Mouse (Mus musculus) olfactory bulb, adult 2 months (tissue): Measurements from ENCODE around the gene Mrpl45. TPM values are rescaled to one million over a fixed set of nuclear protein-coding genes. Genes with fewer than 3 reads are reported as not detected.
A peak's percentile ranks its signal among the peaks of the same experiment; 100 is the strongest.
"Not testable (repeated sequence)": the region's sequence is repeated elsewhere in the genome, so short reads cannot be mapped to it uniquely, and the experiment has no call there.

ENCODE experiments used
- H3K27ac ChIP-seq: fragments of 200-500 bp; 2 replicates; pipeline ENCODE4 v1.5.1; 2012; ENCODE audit warnings: low read depth, low read length; ENCODE audit not compliant: insufficient read depth
- H3K4me1 ChIP-seq: fragments of 200-500 bp; 2 replicates; pipeline ENCODE4 v1.6.1; 2012; ENCODE audit warnings: low read length; ENCODE audit not compliant: control insufficient read depth, insufficient read depth
- H3K4me3 ChIP-seq: fragments of 200-500 bp; 2 replicates; pipeline ENCODE4 v1.5.1; 2012; ENCODE audit warnings: mild to moderate bottlenecking, low read depth, low read length, moderate library complexity; ENCODE audit not compliant: insufficient read depth
- CTCF ChIP-seq: fragments of 200-500 bp; IDR thresholded peaks from 2 replicates; pipeline ENCODE4 v1.5.1; 2012; ENCODE audit warnings: low read depth, mild to moderate bottlenecking, low read length, moderate library complexity; ENCODE audit not compliant: insufficient read depth
- POLR2A ChIP-seq: fragments of 200-500 bp; IDR thresholded peaks from 2 replicates; pipeline ENCODE4 v1.6.1; 2012; ENCODE audit warnings: mild to moderate bottlenecking, low read depth, low read length, moderate library complexity; ENCODE audit not compliant: insufficient read depth
- WGBS: fragments of 180-500 bp; shearing (Covaris S2); methylation state at CpG from one replicate; pipeline ENCODE4 v1.1.7; 2018; 5-methylcytosine and 5-hydroxymethylcytosine counted together
- polyA plus RNA-seq: library from polyadenylated mRNA; stranded (reverse); fragments of >200 nt; gene quantifications from 2 replicates; pipeline ENCODE4 v1.2.4, GENCODE M21; 2012; ENCODE audit warnings: low replicate concordance; ENCODE audit not compliant: missing spikeins, insufficient read depth, insufficient read length

Gene Mrpl45
- not detected in 2 replicates for polyA plus RNA-seq

DNA sequence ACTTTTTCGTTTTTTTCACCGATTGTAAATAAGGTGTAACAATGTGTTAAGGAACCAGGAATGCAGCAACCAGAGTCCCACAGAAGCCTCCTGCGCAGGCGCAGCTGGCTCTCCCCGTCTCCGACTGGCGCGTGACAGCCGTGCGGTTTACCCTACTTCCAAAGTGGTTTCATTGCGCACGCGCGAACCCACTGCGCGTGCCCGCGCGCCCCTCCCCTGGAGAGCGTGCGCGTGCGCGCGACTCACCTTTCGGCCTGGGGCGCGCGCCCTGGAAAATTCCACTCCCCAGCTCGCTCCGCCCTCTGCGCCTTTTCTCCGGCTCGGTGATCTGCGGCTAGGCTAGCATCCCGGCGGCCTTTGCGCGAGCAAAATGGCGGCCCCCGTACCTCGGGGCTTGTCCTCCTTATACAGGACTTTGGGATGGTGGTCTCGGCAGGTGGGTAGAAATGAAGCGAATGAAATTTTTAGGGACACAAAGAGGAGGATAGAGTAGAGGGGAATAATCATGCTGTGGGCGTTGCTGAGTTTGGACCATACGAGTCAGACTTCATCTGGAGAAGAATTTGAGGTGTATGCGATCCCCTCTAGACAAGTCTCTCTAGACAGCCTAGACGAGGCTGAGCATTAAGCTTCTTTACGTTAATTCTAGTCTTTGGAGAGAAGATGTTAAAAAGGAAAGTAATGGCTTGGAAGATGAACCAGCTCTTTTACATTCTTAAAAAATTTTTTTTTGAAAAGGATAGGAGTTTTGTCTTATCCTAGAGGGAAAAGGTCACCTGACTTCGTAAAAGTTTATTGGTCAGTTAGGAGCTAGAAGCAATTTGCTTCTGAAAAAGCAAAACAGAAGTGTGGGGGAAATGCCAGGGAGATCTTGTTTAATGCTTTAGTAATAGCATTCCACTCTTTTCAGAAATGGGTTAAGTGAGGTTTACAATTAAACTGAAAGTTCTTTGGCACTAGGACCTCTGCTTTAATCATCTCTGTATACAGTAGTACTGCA is at the start of gene Mrpl45:
Mrpl45 (plus strand) TSS at position 213 of the 1,000 bp plus-strand sequence.
- Histone ChIP-seq H3K4me3 (peak within 1 kb of the TSS; percentile 42), H3K27ac (0 out of 2 replicates have a peak within 1 kb of the TSS, but pooled peaks have one; percentile 47), H3K4me1 (peaks cover 8% of the 10 kb centered on the region; the same call in 1 of the 2 replicates)
- TF ChIP-seq CTCF (no peak), POLR2A (peak; percentile 49)
- WGBS, result under 1% methylated on average over 50 of the region's 50 CpGs

DNA sequence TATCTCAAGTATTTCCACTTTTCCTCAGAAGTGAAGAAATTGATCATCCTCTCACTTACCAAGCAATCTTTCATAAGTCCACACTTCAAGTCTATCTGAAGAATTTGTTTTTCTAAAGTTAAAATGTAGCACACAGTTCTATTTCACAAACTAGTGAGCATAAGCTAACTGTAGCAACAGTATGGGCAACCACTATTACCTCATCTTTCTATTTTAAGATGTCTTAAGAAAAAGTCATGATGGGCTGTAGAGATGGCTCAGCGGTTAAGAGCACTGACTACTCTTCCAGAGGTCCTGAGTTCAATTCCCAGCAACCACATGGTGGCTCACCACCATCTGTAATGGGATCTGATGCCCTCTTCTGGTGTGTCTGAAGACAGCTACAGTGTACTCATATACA is 49.0 kb upstream of the Mrpl45 start:
- not testable (repeated sequence) for H3K27ac ChIP-seq, H3K4me1 ChIP-seq, H3K4me3 ChIP-seq
- 75% methylated on average over 1 of the region's 1 CpGs for WGBS

DNA sequence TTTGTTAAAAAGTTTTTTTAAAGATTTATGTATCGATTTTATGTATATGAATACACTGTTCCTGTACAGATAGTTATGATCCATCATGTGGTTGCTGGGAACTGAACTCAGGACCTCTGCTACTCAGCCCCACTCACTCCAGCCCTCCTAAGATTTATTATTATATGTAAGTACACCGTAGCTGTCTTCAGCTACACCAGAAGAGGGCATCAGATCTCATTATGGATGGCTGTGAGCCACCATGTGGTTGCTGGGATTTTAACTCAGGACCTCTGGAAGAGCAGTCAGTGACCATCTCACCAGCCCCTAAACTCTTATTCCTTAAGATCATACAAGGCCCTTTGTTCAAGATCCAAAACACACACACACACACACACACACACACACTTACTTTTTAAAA is 45.5 kb upstream of the Mrpl45 start:
- not testable (repeated sequence) for H3K27ac ChIP-seq, H3K4me1 ChIP-seq, H3K4me3 ChIP-seq
- 73% methylated on average over 2 of the region's 2 CpGs for WGBS

DNA sequence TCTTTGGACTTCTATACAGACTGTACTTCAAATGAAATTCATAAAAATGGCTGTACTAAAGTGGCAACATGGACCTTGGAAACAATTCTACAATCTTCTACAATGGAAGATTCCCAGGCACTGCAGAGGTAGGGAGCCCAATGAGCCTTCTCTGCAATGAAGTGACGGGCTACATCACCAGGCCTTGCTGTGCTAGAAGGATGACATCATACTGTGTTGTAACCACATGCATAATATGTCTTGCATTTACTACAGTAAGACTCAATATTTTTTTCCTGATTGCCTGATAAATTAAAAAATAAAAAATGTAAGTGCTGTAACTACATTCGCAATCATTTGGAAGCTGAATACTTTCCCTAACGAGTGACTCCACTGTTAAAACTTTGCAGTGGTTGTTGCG is 42.7 kb upstream of the Mrpl45 start:
- TF ChIP-seq POLR2A (no peak), CTCF (no peak)
- 57% methylated on average over 4 of the region's 4 CpGs for WGBS
- Histone ChIP-seq H3K27ac (no peak overlapping the region), H3K4me1 (no peaks in the 10 kb centered on the region), H3K4me3 (no peak overlapping the region)

DNA sequence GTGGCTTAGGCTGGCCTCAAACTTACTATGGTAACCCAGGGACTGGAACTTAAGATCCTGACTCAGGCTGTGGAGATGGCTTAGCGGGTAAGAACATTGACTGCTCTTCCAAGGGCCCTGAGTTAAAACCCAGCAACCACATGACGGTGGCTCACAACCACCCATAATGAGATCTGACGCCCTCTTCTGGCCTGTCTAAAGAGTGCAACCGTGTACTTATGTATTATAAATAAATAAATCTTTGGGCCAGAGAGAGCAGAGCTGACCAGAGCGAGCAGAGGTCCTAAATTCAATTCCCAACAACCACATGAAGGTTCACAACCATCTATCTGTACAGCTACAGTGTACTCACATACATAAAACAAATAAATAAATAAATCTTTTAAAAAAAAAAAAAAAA is 41.9 kb upstream of the Mrpl45 start:
- Histone ChIP-seq H3K4me3 (no peak overlapping the region), H3K4me1 (no peaks in the 10 kb centered on the region), H3K27ac (no peak overlapping the region)
- no peak for TF ChIP-seq POLR2A
- TF ChIP-seq CTCF, result no peak
- 86% methylated on average over 5 of the region's 5 CpGs for WGBS

DNA sequence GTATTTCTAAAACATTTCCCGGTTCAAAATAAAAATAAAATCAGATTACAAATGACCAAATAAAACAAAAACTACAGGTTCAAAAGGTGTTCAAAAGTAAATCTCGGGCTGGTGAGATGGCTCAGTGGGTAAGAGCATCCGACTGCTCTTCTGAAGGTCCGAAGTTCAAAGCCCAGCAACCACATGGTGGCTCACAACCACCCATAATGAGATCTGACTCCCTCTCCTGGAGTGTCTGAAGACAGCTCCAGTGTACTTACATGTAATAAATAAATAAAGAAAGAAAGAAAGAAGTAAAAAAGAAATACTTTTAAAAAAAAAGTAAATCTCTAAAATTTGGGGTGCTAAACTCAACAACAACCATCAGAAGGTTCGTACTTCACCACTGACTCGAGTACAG is 40.6 kb upstream of the Mrpl45 start:
- not testable (repeated sequence) for H3K27ac ChIP-seq, H3K4me3 ChIP-seq, H3K4me1 ChIP-seq
- WGBS, result 90% methylated on average over 6 of the region's 6 CpGs

DNA sequence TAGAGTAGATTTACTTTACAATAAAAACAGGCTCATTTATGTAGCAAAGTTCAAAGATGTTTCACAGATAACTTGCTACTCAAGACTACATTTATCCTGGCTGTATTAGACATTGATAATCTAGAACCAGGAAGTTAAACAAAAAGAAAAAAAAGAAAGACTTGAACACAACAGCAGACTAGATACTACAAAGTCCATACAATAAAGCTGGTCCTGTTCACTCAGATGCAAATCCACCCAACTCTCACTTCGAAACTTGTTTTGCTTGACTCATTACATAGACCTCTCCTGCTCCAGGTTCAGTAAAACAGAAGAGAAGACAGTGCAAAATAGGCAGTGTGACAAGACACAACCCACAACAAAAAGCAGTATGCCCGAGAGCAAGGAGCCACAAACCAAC is 40.2 kb upstream of the Mrpl45 start:
- no peaks in the 10 kb centered on the region for H3K4me1 ChIP-seq
- WGBS, result 76% methylated on average over 2 of the region's 2 CpGs
- no peak overlapping the region for H3K27ac ChIP-seq
- no peak for TF ChIP-seq CTCF
- no peak for TF ChIP-seq POLR2A
- H3K4me3 ChIP-seq, result no peak overlapping the region

DNA sequence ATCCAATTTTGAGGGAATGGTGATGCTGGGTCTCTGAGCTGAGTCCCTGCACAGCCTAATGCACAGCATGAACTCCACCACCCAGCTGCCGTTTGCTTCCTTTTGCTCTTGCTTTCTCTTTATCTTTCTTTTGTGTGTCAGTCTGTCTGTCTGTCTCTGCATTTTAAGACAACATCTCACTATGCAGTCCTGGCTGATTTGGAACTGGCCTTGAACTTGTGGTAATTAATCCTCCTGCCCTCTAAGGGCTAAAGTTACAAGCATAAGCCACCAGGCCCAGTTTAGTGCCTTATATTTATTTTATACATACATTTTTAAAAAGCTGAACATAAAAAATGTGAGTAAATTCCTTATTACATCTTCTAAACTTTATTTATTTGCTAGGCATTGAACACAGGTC is 39.5 kb upstream of the Mrpl45 start:
- Histone ChIP-seq H3K27ac (no peak overlapping the region), H3K4me1 (no peaks in the 10 kb centered on the region), H3K4me3 (no peak overlapping the region)
- 47% methylated on average over 1 of the region's 1 CpGs for WGBS
- no peak for TF ChIP-seq POLR2A
- no peak for TF ChIP-seq CTCF

DNA sequence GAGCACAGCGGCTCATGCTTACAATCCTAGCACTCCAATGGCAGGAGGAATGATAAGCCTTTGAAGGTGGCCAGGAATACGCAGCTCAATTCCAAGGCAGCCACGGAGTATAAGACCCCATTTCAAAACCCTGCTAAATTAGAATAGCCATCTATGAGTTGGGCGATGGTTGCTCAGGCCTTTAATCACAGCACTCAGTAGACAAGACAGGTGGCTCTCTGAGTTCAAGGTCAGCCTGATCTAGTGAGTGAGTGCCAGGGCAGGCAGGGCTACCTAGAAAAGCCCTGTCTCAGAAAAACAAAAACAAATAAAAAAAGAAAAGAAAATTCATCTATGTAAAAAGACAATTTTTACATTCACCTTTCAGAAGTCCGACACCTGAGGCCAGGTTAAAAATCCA is 38.4 kb upstream of the Mrpl45 start:
- 75% methylated on average over 5 of the region's 5 CpGs for WGBS
- no peak overlapping the region for H3K4me3 ChIP-seq
- no peaks in the 10 kb centered on the region for H3K4me1 ChIP-seq
- H3K27ac ChIP-seq, result no peak overlapping the region
- no peak for TF ChIP-seq CTCF
- TF ChIP-seq POLR2A, result no peak
